Mouse (Mus musculus) lung, postnatal 0 days (tissue): ENCODE data around the gene Runx2.

Source experiments
- CTCF ChIP-seq: IDR thresholded peaks from 2 replicates; pipeline ENCODE4 v1.5.1; 2016; ENCODE audit warnings: antibody characterized with exemption, mild to moderate bottlenecking
- EP300 ChIP-seq: IDR thresholded peaks from 2 replicates; pipeline ENCODE4 v1.6.1; 2016; ENCODE audit warnings: antibody characterized with exemption, mild to moderate bottlenecking, control low read depth

DNA sequence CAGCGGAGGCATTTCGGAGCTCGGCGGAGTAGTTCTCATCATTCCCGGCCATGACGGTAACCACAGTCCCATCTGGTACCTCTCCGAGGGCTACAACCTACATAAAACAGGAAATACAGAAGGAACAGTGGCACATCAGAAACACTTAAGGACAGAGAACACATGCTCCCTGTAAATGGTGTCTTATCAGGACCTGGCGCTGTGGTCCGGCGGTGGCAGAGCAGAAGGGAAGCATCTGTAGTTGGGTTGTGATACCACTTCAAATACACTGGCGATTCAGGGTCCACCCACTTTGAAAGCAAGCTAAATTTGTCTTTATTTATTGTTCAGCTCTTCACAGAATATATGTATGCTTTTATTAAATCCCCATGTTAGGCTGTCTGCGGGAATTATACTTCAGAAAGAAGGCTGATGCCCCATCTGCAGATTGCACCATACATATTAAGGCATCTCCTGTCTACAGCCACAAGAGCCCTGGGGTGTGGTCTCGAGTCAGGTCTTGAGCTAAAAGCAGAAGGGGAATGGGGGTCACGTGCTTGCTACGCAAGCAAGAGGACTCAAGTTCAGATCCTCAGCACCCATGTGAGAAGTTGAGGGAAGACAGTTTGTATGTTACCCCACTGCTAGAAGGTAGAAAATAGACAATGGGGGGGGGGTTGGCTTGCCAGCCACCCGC, 89.7 kb downstream of the Runx2 start:
- TF ChIP-seq CTCF: no peak
- no peak for TF ChIP-seq EP300
